Mouse (Mus musculus): ENCODE measurements around the gene Ifitm1. TPM values are rescaled to one million over a fixed set of nuclear protein-coding genes. Genes with fewer than 3 reads are reported as not detected.
A peak's percentile ranks its signal among the peaks of the same experiment; 100 is the strongest.

Ifitm1 gene
- total RNA-seq (2021), result 10 to 100 TPM in 1 of 2 experiments, 1 to 10 TPM in 1; 8.0 to 13.7 TPM
- long read RNA-seq, experiment 1, partial matches to known transcripts, result 1 of 5 reads
- long read RNA-seq, experiment 1, other reads (novel, unspliced or antisense), result 0 of 5 reads
- long read RNA-seq, experiment 2, partial matches to known transcripts, result 0 of 3 reads
- long read RNA-seq, experiment 2, other reads (novel, unspliced or antisense), result 0 of 3 reads

DNA sequence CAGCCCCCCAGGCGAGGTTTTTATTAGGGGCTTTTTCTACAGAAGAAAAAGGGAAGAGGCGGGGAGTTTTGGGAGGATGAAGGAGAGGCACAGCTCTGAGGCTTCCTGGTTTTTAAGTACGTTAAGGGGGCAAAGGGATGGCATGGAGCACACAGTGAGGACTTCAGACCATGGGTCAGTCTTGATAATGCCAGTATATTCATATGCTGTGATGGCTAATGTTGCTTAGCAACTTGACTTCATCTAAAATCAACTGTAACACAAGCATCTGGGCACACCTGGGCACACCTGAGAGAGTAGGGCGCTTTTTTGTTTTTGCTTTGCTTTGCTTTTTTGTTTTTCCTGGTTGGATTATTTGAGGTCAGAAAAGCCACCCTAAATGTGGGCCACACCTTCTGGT is at the start of gene Ifitm1:
Gene Ifitm1, plus strand, starts transcription at position 301 of the 400 bp plus-strand sequence.
- DNase-seq (ENCODE audit: low spot score in 2 of 2), result no peak

DNA sequence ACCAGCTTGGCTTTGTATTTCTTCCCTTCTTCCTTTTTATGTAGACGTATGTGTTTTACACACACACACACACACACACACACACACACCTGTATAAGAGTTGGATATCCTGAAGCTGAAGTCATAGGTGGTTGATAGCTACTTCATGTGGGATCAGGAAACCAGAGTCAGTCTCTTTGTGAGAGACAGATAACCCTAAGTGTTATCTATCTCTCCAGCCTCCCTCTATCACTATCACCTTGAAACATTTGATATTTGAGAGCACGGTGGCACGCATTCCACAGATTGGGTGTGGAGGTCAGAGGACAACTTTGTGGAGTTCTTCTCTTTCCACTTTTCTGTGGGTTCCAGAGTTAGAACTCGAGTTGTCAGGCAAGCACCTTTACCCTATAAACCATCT is 47.1 kb upstream of the Ifitm1 start:
- no peak for DNase-seq (ENCODE audit: low spot score in 2 of 2)

DNA sequence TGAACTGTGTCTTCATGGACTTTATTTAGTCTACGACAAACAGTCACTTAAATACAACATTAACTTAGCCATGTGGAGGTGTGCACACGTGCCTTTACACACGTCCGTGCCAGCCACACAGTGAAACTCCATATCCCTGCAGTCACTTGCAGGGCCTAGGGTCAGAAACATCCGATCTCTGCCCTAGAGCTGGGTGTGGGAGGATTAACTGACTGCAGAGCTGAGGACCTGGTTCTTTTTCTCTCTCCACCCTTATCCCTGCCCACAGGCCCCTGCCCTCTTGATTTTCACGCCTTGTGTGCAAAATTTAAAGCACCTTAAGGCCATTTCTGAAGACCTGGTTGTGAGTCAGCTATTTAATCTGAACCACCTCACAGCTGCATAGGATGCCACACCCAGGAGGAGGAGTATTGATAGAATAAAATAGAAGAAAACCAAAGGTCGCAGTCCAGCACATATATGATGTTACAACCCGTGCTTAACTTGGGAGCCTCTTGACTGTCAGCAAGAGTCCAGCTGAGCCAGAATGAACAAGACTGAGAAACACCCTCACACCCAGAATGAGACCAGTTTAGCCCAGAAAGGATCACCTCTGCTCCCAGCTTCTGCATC is 46.5 kb upstream of the Ifitm1 start, which contains the start of gene Nlrp6:
Gene Nlrp6, plus strand, starts transcription at position 485 of the 612 bp plus-strand sequence.
- no peak for DNase-seq (ENCODE audit: low spot score in 2 of 2)

DNA sequence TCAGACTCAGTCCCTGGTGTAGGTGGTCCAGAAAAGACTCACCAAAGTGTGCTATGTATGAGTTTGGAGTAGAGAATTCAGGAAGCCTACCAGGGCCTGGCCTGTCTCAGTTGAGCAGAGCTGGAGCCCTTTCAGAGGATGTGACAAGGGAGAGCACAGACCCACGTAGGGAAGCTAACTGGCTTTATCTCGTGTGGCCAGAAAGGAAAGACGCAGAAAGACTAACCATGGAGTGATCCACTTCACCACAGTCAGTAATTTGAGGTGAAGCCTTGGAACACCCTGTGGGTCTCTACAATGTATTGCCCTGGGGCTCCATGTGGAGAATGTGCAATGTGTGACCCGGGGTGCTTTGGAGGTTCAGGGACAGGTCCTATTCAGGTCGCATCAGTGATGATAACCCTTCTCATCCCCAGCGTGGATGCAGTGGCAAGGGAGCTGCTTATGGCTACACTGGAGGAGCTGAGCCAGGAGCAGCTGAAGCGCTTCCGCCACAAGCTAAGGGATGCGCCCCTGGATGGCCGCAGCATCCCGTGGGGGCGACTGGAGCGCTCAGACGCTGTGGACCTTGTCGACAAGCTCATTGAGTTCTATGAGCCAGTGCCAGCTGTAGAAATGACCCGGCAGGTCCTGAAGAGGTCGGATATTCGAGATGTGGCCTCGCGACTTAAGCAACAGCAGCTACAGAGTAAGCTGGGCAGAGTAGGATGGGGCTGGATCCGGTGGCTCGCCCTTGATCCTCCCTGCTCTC is 45.6 kb upstream of the Ifitm1 start:
- DNase-seq (ENCODE audit: low spot score in 2 of 2), result no peak

DNA sequence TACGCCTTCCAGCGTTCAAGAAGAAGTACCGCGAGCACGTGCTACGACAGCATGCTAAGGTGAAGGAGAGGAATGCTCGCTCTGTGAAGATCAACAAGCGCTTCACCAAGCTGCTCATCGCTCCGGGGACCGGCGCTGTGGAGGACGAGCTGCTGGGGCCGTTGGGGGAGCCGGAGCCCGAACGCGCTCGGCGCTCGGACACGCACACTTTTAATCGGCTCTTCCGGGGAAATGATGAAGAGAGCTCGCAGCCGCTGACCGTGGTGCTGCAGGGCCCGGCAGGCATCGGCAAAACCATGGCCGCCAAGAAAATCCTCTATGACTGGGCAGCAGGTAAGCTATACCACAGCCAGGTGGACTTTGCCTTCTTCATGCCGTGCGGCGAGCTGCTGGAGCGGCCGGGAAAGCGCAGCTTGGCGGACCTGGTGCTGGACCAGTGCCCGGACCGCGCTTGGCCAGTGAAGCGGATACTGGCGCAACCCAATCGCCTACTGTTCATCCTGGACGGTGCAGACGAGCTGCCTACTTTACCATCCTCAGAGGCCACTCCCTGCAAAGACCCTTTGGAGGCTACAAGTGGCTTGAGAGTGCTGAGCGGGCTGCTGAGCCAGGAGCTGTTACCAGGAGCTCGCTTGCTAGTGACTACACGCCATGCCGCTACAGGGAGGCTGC is 44.5 kb upstream of the Ifitm1 start:
- no peak for DNase-seq (ENCODE audit: low spot score in 2 of 2)

DNA sequence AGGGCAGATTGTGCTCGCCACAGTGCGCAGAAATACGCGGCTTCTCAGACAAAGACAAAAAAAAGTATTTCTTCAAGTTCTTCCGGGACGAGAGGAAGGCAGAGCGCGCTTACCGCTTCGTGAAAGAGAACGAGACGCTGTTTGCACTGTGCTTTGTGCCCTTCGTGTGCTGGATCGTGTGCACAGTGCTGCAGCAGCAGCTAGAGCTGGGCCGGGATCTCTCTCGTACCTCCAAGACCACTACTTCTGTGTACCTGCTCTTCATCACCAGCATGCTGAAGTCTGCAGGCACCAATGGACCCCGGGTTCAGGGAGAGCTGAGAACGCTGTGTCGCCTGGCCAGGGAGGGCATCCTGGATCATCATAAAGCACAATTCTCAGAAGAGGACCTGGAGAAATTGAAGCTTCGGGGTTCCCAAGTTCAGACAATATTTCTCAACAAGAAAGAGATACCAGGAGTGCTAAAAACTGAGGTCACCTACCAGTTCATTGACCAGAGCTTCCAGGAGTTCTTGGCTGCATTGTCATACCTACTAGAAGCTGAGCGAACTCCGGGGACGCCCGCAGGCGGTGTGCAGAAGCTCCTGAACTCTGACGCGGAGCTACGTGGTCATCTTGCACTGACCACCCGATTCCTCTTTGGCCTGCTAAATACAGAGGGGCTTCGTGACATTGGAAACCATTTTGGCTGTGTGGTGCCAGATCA is 43.8 kb upstream of the Ifitm1 start:
- DNase-seq (ENCODE audit: low spot score in 2 of 2), result no peak

DNA sequence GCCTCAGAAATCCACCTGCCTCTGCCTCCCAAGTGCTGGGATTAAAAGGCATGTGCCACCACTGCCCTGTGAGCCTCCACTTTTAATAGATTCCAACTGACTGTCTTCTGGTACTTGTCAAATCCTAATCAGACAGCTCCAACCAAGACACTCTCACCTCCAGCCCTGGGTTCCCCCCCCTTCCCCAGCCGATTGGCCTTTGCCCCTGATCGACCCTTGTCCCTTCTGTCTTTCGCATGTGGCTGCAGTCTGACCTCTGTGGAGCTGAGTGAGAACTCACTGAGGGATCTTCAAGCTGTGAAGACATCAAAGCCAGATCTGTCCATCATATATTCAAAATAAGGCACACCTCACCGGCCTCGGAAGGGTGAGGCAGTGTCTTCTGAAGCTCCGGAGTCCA is 39.8 kb upstream of the Ifitm1 start:
- no peak for DNase-seq (ENCODE audit: low spot score in 2 of 2)

DNA sequence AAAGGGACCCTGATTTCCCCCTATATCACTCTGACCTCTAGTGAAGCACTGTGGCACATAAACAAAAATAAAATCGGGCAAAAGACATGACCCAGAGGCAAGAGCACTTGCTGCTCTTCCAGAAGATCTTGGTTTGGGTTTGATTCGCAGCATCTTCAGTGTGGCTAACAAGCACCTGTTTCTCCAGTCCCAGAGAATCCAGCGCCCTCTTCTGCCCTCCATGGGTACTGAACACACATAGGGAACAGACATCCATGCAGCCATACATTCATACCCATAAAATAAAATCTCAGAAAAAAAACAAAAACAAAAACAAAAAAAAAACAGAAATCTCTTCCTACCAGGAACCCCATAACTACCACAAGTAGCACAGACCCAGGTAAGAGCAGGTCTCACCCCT is 28.6 kb upstream of the Ifitm1 start:
- no peak for DNase-seq (ENCODE audit: low spot score in 2 of 2)

DNA sequence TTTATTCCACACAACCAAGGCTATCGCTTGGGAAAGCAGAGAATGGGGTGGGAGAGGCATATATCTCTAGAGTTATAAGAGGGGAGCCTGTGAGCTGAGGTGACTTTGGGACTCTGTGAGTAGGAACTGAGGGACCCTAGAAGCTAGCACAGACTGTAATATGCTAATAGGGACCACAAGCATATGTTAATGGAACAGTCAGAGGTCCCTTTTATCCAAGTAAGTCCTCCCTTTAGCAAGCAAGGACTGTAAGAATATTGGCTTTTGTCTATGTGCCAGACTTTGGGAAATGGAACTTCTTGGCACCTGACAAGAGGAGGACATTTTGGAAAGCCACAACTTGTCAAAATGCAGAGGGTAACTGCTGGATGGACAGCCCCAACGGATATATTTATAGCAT is 28.1 kb upstream of the Ifitm1 start:
- DNase-seq (ENCODE audit: low spot score in 2 of 2), result no peak

DNA sequence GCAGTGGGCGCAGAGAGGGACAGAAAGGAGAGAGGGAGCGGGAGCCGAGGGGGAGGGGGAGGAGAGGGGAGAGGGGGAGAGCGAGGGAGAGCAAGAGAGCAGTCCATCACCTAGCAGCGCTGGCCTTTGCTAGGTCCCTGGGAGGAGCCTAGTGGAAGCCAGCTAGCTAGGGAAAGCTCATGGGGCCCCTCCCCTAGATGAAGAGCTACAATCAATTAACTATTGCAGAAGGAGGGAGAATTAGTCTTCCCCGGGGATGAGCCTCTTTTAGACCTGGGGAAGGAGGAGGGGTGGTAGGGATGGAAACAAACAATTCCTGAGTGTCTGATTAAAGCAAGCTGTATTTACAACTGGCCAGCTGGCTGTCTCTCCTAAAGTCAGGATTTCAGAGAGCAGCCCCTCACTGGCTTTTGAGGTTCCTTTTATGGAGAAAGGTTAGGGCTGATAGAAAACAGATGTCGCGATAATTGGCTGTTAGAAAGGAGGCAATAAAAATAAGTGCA is 27.3 kb upstream of the Ifitm1 start:
- DNase-seq (ENCODE audit: low spot score in 2 of 2), result no peak

DNA sequence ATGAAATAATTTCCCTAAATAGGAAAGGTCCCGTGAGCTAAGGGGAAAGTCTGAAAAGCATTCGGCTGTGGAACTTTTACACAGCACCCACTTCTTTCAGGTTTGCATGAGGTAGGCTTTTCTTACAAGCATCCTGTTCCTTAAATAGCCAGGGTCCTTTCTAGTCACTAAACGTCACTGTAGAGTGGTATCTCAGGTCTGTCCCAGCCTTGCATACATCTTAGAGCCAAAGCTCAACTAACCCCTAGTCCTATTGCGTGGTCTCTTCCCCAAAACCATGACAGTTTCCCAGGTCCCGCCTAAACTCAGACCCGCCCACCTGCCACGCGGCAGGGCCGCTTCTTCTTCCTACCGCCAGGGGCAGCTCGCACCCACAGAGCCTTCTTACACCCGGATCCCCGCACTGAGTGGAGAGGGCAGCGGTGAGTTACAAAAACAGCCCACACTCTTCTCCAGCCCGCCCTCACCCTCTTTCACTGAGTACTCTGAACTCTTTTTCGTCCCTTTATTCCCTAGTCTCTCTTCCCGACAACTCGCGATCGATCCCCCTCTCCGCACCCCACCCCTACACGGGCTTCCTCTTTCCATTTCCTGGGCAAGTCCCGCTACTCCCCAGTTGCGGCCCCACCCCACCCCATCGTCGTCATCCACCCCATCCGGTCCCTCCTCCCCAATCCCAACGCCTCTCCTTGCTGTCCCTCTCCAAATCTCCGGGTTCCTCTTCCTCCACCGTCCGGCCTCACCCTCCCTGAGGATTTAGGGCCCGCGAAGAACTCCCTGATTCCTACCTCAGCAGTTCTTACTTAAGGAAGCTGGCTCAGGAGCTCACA is 25.6 kb upstream of the Ifitm1 start, which contains the start of gene Pgghg:
Gene Pgghg, plus strand, starts transcription at position 170 of the 830 bp plus-strand sequence.
- DNase-seq (ENCODE audit: low spot score in 2 of 2), result peak; percentile 64 to 79

DNA sequence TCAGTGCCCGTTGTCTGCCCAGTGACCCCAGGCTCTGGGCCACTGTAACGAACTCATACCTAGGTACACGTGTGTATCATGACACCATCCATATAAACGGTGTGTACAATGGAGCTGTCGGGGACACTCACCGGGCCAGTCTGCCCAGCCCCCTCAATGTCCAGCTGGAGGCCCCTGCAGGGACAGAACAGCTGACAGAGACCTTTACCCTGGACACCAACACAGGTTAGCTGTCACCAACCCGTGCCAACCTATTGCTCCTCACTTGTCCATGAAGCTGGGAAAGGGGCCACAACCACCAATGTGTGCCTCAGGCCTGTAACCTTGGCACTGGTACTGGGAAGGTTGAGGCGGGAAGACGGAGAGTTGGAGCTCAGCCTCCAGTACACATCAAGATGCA is 24.7 kb upstream of the Ifitm1 start:
- DNase-seq (ENCODE audit: low spot score in 2 of 2), result no peak

DNA sequence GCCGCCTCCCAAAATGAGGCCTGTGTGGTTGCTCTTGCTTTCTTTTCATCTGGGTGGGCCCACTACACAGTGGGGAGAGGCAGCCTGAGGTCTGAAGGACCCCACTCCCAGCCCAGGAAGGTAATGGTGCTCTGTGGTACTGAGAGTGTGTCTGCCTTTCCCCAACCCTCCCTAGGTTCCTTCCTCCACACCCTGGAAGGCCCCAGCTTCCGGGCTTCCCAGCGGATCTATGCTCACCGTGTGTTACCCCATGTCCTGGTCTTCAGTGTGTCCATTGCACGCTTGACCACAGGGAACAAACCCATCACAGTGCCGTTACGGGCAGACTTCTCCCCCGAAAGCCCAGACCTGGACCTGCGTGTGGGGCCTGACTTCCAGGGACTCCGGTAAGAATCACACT is 24.2 kb upstream of the Ifitm1 start:
- no peak for DNase-seq (ENCODE audit: low spot score in 2 of 2)

DNA sequence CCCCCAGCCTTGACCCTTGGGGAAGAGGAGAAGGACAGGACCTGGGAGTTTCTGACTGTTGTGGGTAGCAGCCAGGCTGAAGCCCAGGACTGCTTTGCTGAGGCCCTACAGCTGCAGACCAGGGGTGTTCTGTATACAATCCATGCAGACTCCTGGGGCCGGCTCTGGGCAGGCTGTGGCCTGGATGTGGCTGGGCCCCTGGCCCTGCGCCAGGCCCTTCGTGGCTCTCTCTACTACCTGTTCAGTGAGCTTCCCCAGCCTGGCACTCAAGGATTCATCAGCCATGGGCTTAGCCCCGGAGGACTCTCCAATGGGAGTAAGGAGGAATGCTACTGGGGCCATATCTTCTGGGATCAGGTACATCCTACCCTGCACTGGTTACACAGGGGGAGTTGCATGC is 23.7 kb upstream of the Ifitm1 start:
- no peak for DNase-seq (ENCODE audit: low spot score in 2 of 2)

DNA sequence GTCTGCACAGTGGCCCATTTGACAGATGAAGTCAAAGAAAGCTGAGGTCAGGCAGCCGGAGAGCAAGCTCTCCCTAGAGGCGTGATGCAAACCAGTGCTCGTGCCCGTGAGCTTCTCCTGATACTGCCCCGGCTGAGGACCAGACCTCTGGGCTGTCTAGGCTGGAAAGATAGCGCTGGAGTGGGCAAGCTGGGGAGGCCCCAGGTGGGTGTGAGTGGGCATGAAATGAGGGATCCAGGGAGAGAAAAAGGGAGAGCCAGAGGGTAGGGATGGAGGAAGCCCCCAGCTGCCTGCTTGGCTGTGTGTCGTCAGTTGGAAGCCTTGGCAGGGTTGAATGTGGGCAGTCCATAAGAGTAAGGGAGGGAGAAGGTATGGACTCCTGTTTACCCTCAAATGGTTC is 22.8 kb upstream of the Ifitm1 start:
- DNase-seq (ENCODE audit: low spot score in 2 of 2), result no peak

DNA sequence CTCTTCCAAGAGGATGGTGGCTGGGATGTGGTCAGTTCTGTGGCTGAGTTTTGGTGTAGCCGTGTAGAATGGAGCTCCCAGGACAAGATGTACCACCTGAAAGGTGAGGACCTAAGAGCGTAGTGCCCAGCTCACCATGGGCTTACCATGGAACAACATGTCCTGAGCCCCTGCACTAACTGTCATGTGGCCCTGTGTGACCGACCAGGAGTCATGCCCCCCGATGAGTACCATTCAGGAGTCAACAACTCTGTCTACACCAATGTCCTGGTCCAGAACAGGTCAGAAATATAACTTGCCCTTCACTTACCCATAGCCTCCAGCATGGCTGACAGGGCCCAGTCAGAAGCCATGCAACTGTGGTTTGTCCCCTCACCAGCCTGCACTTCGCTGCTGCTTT is 21.8 kb upstream of the Ifitm1 start:
- no peak for DNase-seq (ENCODE audit: low spot score in 2 of 2)

DNA sequence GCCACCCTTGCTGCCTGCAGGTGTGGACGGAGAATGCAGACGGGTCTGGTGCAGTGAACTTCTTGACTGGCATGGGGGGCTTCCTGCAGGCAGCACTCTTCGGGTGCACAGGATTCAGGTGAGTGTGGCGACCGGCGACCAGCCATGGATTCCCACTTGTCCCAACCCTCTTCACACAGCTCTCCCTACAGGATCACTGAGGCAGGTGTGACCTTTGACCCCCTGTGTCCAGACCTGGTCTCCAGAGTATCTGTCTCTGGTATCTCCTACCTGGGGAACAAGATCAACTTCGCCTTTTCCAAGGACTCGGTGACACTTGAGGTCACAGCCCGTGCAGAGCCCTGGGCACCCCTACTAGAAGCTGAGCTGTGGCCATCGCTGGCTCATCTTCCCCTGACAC is 20.7 kb upstream of the Ifitm1 start:
- no peak for DNase-seq (ENCODE audit: low spot score in 2 of 2)

DNA sequence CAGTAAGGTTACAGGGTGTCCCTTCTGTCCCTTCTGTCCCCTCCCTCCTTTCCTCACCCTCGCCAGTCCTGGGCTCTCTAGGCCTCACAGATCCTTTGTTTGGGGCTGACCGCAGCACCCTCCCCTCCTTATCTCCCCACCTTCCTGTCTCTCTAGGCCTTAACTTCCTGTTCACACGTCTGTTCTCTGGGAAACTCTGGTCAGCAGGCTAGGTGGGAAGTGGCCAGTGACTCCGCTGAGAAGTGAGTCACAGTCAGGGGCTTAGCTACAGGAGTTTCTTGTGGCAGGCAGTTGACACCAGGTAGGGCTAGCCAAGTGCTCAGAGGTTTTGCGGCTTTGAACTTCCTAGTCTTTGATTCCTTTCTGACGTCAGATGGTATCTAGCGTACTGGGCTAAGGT is 20.0 kb upstream of the Ifitm1 start:
- DNase-seq (ENCODE audit: low spot score in 2 of 2), result no peak

DNA sequence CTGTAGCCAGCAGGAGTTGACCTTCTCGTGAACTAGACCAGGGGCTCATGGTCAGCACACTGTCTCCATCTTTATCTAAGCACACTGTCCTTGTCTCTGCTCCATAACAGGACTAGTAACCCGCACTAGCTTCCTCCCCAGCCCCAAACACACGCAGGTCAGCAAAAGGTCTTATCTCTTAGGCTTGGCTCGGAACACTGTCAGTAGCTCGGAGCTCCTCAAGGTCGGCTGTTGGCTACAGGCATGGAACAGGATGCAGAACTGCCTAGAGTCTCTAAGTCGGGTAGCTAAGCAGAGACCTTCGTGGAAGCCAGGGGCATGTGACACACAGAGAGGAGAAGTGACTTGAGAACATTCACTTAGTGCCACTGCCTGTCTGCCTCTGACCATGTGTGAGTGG is 18.9 kb upstream of the Ifitm1 start:
- no peak for DNase-seq (ENCODE audit: low spot score in 2 of 2)

DNA sequence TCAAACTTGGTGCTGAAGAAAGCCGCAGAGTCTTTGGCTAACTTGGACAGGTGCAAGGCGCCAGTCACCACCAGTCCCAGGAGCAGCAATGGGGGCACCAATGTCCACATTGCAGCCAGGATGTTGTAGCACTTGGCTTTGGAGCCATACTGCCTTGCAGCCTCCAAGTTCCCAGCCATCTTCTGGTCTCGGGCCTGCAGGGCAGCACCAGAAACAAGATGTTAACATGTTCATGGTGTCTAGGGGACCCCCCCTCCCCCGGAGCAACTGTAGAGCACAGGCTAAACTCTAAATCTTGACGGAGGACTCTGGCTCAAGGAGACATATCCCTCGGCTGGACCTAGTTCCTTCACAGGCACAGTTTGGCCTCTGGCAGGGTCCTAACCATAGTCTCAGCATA is 17.8 kb upstream of the Ifitm1 start:
- no peak for DNase-seq (ENCODE audit: low spot score in 2 of 2)

Measured in adrenal gland, postnatal 4 days (tissue).